Mouse (Mus musculus) ZHBTc4 (cell line): ENCODE measurements at regions not wholly inside any gene's neighbourhood (a gene's known extent, or its start where the extent isn't known, plus 50 kb on each side); places are given as distances from the start of the nearest gene placed in this dataset.

ENCODE experiments used
- DNase-seq: peaks from one replicate; pipeline ENCODE4 v3.0.0-alpha.2; 2011; ENCODE audit warnings: low read depth, low spot score

DNA sequence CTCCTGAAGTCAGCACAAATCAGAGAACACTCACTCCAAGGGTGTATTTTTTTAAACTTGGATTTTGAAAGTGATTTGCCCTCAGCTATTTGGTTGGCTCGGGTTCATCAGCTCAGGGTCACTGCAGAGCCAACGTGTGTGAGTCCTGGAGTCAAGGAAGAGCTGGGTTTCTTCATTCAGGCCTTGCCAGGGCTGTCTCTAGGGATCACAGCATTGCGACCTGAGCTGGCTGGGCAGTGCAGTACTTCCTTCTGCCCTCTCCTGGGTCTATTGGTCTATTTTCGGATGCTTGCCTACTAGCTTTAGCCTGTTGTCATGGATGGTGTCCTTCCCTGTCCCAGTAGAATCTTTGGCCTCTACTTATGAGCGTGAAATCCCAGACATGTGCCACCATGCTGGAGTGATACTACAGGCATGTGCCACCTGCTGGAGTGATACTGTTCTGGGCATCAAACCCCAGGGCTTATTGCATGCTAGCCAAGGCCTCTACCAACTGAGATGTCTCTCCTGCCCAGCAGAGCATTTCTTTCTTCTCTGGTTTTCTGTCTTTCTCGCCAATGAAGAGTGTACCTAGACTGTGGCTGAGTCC, 211.7 kb upstream of the Rbfox1 start:
- no peak for DNase-seq

- no peak for DNase-seq
Observed at GRCm38 (mm10) chr16:5672871-5673270, 212.3 kb upstream of the Rbfox1 start.

DNA sequence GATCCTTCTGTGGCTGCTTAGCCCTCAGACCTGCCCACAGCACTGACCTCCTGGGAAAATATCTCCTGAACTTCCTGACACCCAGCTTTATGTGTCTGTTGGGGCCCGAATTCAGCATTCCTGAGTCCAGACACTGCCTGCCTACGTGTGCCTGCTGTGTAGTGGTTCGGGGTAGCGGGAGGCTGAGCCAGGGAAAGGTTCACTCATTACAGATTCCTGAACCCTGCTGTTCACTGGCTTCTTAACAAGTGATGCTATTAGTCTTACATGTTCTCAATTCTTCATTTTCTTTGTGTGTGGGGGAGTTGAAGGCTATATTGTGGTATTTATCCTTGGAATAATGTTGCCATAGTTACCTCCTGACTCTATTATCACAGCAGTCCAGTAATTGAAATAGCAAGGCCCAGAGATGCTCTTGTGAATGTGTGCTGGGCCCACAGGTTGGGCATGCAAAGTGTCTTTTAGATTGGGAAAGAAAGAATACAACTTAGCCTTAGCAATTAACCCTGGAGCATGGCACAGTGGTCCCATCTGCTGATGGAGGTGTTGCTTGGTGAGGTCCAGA, 216.7 kb upstream of the Rbfox1 start:
- no peak for DNase-seq

GRCm38 (mm10) chr16:5661918-5662317, 223.2 kb upstream of the Rbfox1 start:
- DNase-seq = no peak

DNA sequence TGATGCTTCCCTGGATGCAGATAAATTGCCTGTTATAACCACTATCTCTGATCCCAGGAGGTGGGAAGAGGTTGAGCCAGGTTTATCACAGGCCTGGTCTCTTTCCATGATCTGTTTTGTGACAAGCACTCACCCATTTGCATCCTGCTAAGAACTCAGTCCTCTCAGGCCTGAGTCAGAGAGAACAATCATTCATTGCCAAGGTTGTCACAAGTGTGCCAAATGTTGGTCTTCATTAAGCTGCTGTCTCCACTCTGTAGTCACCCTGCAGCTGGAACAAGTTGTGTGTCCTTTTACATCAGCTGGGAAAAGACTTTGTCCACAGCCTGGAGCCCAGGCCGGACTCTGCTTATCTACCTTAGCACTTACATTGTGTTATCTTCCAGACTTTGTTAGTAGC, 233.6 kb upstream of the Rbfox1 start:
- no peak for DNase-seq

GRCm38 (mm10) chr16:5651002-5651401, 234.2 kb upstream of the Rbfox1 start:
- no peak for DNase-seq

GRCm38 (mm10) chr16:5639956-5640355, 245.2 kb upstream of the Rbfox1 start:
- DNase-seq = no peak

- no peak for DNase-seq
Observed at GRCm38 (mm10) chr16:5629996-5630395, 255.2 kb upstream of the Rbfox1 start.

- DNase-seq = no peak
Observed at GRCm38 (mm10) chr16:5627910-5628309, 257.2 kb upstream of the Rbfox1 start.

- DNase-seq = no peak
Observed at GRCm38 (mm10) chr16:5627117-5627909, 257.8 kb upstream of the Rbfox1 start.

DNA sequence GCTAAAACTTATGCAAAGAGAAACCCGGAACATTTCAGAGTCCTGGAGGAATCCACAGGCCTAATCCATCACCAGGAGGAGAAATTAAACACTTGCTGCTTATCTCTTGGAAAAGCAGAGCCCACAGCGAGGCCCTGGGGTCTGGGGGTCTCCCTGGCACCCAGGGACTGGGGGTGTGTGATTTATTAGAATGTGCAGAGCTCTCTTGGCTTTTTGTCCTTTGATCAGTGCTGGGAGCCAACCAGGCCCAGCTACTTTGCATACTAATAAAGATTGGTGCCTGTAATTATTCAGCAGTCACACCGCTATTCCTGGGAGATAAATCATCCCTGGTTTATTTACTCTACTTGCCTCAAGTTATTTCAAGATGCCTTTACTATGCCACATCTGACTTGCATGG, 260.0 kb upstream of the Rbfox1 start:
- DNase-seq = no peak

- DNase-seq = no peak
Observed at GRCm38 (mm10) chr16:5620566-5620965, 264.6 kb upstream of the Rbfox1 start.

DNA sequence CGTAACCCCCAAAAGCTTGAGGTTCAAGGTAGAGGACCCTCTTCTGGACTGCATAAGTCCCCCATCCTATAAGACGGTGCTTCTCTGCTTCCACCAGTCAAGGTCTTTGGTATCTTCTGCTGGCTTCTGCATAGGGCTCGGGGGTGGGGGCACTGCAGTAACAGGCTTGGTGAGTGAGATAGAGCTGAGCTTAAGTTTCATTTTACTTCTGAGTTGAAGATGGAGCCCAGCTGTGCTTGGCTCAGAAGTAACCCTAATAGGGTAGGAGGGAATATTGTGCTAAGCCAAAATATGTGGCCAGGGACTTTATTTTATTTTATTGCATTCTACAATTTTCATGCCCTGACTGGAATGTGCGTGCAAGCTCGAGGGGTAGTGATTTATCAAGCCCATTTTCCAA, 268.8 kb upstream of the Rbfox1 start:
- no peak for DNase-seq

DNA sequence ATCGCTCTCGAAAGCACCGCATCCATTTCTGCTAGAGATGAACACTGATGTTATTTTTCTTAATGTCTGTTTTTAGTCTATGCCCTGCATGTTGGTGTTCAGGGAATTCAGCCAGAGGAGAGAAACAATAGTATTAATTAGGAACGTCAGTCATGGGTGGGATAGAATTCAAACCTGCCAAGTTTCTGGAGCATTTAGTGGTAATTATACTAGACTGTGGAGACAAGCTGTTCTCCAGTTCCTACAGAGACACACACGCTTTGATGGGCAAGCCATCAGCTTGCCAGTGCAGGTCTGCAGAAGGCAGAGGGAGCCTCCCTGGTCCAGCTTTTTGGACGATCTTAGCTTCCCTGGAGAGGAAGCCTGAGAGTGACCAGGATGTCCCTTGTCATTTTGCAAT, 289.8 kb upstream of the Rbfox1 start:
- no peak for DNase-seq

GRCm38 (mm10) chr16:5578333-5578732, 306.8 kb upstream of the Rbfox1 start:
- DNase-seq = no peak

DNA sequence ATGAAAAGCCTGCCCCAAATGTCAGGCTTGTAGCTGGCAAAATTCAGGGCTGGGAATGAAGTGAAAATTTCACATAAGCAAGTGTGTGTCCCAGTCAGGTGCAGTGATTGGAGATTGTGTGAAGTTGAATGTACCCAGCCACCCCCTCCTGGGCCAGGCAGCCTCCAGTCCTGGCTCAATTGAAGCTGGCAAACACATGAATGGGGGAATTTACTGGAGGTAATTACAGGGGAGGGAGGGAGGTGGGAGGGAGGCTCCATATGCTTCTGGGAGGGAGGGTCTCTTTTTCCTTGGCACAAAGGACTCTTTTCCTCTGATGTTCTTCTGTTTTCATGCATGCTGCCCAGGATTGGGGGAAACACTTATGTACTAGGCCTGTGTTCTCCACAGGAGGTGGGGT, 312.4 kb upstream of the Rbfox1 start:
- no peak for DNase-seq

GRCm38 (mm10) chr16:5570619-5571018, 314.5 kb upstream of the Rbfox1 start:
- no peak for DNase-seq

DNA sequence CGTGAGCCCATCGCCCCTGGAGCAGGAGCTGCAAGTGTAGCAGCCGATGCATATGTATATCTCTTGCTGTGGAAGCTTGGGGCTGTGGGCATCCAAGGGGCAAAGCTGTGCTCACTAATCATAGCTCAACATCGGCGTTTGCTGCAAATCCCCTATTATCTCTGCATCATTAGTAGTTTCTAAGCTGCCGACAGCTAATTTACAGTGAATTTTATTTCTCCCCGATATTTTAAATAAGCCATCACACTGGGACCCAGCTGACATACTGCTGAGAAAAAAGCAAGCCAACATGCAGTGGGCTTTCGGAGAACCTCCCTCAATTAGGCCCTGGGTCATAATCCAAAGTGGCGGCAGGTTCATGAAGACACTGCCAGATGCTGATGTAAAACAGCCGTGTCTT, 313.3 kb upstream of the Eef2kmt start:
- no peak for DNase-seq

- DNase-seq = no peak
Observed at GRCm38 (mm10) chr16:5549026-5549425, 293.2 kb upstream of the Eef2kmt start.

DNA sequence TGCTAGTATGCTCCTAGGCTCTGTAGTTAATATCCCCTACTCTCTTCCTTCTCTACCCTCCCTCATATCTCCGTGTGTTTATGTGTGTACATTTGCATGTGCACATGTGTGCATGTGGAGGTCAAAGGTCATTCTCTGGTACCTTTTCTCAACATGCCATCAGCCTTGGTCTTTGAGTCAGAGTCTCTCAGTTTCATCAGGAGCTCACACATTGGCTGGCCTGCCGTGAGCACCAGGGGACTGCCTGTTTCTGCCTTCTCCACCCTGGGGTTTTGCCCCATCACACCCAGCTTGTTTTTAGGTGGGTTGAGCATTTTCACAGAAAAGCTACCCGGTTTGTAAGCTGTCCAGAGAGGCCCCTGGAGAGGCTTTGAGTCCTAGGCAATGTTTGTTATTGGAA, 292.8 kb upstream of the Eef2kmt start:
- no peak for DNase-seq

DNA sequence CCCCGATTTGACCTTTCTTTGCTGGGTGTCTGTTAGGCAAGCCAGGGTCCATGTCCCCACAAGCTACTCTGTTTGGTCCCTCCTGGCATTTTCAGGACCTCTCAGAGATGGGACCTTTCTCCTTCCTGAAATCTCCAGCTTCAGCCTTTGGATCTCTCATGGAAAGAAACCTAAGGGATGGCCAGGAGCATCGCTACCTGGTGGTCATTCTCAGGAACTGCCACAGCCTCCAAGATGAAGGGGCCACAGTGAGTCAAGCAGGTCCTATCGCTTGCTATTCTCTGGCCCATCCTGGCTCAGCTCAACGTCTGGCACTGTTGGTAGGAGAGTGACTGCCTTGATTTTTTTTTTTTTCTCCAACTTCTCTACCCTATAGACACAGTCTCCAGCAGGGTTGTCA, 291.0 kb upstream of the Eef2kmt start:
- peak; percentile 39 for DNase-seq

GRCm38 (mm10) chr16:5545801-5546200, 290.0 kb upstream of the Eef2kmt start:
- no peak for DNase-seq

GRCm38 (mm10) chr16:5544436-5544835, 288.7 kb upstream of the Eef2kmt start:
- no peak for DNase-seq
